Mouse (Mus musculus) G1E (cell line): ENCODE results near the gene Btbd10. TPM values are rescaled to one million over a fixed set of nuclear protein-coding genes. Genes with fewer than 3 reads are reported as not detected.

Source experiments
- ATAC-seq: 2 replicates; pipeline ENCODE4 v1.8.0; 2016; ENCODE audit warnings: mild to moderate bottlenecking; ENCODE audit not compliant: insufficient number of reproducible peaks, poor library complexity, low FRiP score, severe bottlenecking; ENCODE audit errors: extremely low read depth
- DNase-seq: peaks from one replicate; pipeline ENCODE4 v3.0.0; 2012; ENCODE audit warnings: low spot score
- H3K27me3 ChIP-seq: 2 replicates; pipeline ENCODE4 v1.6.1; 2012; ENCODE audit warnings: mild to moderate bottlenecking, low read length, inconsistent platforms; ENCODE audit not compliant: insufficient read depth
- H3K36me3 ChIP-seq: replicated peaks from 2 replicates; pipeline ENCODE3; 2012; ENCODE audit warnings: mild to moderate bottlenecking, inconsistent platforms
- H3K4me1 ChIP-seq: 2 replicates; pipeline ENCODE4 v1.6.1; 2012; ENCODE audit warnings: low read depth, low read length, inconsistent platforms, mixed read lengths; ENCODE audit not compliant: insufficient read depth
- H3K4me3 ChIP-seq: 2 replicates; pipeline ENCODE4 v1.5.1; 2012; ENCODE audit warnings: low read depth, mild to moderate bottlenecking, inconsistent platforms, low read length, moderate library complexity, mixed read lengths
- H3K9me3 ChIP-seq: replicated peaks from 2 replicates; pipeline ENCODE4 v1.6.1; 2012; ENCODE audit warnings: inconsistent platforms
- CTCF ChIP-seq: IDR thresholded peaks from 2 replicates; pipeline ENCODE4 v1.5.1; 2012; ENCODE audit warnings: low read depth, low read length, inconsistent platforms, mixed read lengths
- GATA1 ChIP-seq: IDR thresholded peaks from 2 replicates; pipeline ENCODE4 v1.6.1; 2012; ENCODE audit warnings: borderline replicate concordance, low read length, inconsistent platforms, mixed read lengths
- GATA2 ChIP-seq: IDR thresholded peaks from 2 replicates; pipeline ENCODE4 v1.6.1; 2012; ENCODE audit warnings: low read depth, low read length, inconsistent platforms, borderline replicate concordance
- POLR2AphosphoS5 ChIP-seq: IDR thresholded peaks from 2 replicates; pipeline ENCODE4 v1.6.1; 2012; ENCODE audit warnings: low read depth, low read length, inconsistent platforms; ENCODE audit not compliant: insufficient replicate concordance
- TAL1 ChIP-seq: conservative IDR thresholded peaks from 2 replicates; pipeline ENCODE4 v1.6.1; 2012; ENCODE audit warnings: low read depth, low read length, inconsistent platforms, mixed read lengths
- polyA plus RNA-seq: library from polyadenylated mRNA; stranded (reverse); fragments of >175 nt; gene quantifications from 2 replicates; pipeline ENCODE4 v1.2.3, GENCODE M21; 2012
- total RNA-seq, 2 experiments: library from RNA; stranded (forward) in 1 of 2; stranded (reverse) in 1 of 2; fragments of 200-1000 nt in 1 of 2; fragments of >200 nt in 1 of 2; fragmentation: Nextera tagmentation in 1 of 2; gene quantifications; 2 replicates each; pipeline ENCODE4 v1.2.3; 2014 to 2017

Btbd10 gene
- total and polyA plus RNA-seq, 3 experiments, result 5.0 to 53.5 (median 40.9) TPM

DNA sequence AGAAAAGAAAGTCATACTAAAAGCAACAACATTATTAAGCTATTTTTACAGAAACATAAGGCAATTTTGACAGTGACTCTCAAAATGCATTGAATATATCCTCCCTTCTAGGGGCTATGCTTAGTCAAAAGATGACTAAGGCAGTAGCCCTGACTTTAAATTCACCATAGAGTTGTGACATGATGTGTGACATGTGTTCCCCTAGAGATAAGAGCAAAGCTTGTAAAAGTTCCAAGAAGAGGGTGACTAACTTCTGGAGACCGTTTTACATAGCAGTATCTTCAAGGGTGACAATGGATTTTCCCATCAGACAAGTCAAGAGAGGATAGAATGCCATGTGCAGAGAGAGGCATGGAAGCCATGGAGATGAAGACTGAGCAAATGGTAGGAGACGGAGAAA, 22.4 kb upstream of the Btbd10 start:
- Histone ChIP-seq H3K36me3 (no peaks in the 10 kb centered on the region), H3K4me3 (peak overlapping the region; percentile 66; the same call in 1 of the 2 replicates), H3K27me3 (no peaks in the 10 kb centered on the region), H3K9me3 (no peaks in the 10 kb centered on the region), H3K4me1 (peaks cover 58% of the 10 kb centered on the region)
- peak; percentile 75 for TF ChIP-seq TAL1
- TF ChIP-seq CTCF, result no peak
- DNase-seq (peak; percentile 57), ATAC-seq (peak; percentile 96)

DNA sequence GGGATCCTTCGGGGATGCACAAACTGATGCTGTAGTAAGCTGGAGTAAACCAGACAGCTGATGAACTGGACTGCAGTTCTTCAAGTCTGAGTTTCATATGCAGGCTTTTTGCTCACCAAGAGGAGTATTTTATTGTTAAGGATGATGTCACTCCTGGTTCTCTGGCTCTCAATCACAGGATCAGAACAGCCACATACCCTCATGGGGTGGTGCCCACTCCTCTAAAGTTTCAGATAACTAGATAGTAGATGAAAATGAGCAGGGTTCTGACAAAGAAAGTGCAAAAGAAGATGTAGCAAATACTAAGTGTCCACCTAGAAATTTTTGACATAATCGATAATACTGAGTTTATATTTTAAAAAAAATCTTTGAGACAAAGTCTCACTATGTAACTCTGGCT, 19.3 kb upstream of the Btbd10 start, which contains the start of gene Pth:
Gene Pth, minus strand, starts transcription at position 101 of the 400 bp plus-strand sequence.
- H3K4me3 ChIP-seq, result no peak within 1 kb of the TSS
- TF ChIP-seq GATA2 (no peak), CTCF (no peak), TAL1 (no peak), GATA1 (no peak), POLR2AphosphoS5 (no peak)
- no peaks in the 10 kb centered on the region for H3K36me3 ChIP-seq
- peaks cover 44% of the 10 kb centered on the region for H3K4me1 ChIP-seq
- no peak for ATAC-seq
- H3K9me3 ChIP-seq, result no peaks in the 10 kb centered on the region
- no peak for DNase-seq
- no peaks in the 10 kb centered on the region for H3K27me3 ChIP-seq

DNA sequence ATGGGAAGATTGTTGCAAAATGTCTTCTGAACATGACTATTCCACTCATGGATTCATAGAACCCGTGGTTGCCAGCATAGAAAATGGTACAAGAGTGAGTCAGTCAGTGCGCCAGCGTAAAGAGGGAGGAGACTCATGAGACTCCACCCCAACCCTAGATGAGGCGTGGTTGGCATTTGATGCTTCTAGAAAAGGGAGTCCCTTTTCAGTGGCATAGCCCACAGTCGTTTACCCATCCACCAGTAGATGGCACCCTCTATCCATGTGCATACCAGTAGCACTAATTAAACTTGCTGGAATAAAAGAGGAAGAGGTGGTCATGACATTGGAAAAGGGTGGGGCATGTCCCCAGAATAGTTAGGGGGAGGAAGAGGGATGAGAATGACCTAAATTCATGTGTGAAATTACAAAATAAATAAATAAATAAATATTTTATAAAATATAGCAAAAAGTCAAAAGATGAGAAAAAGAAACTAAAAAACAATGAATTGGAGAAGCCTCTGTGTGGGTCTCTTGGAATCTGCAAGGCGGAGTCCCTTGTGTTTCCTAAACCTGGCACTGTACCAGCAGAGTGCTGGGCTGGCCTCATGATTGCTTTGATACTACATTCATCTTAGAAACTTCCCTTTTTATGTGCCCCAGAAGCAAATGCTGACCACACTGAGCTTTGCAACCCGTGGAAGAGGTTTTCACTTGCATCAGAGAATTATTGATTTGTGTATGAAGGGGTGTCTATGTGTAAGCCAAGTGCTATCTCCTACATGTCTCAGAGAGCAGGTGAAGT, 8.9 kb upstream of the Btbd10 start:
- H3K4me3 ChIP-seq, result no peak overlapping the region; the same call in 1 of the 2 replicates
- DNase-seq (peak; percentile 61), ATAC-seq (peak; percentile 88)
- no peaks in the 10 kb centered on the region for H3K9me3 ChIP-seq
- TF ChIP-seq GATA1 (no peak), GATA2 (no peak), TAL1 (no peak), POLR2AphosphoS5 (no peak), CTCF (peak; percentile 81)
- H3K36me3 ChIP-seq, result no peaks in the 10 kb centered on the region
- H3K27me3 ChIP-seq, result no peaks in the 10 kb centered on the region
- H3K4me1 ChIP-seq, result peaks cover 17% of the 10 kb centered on the region

DNA sequence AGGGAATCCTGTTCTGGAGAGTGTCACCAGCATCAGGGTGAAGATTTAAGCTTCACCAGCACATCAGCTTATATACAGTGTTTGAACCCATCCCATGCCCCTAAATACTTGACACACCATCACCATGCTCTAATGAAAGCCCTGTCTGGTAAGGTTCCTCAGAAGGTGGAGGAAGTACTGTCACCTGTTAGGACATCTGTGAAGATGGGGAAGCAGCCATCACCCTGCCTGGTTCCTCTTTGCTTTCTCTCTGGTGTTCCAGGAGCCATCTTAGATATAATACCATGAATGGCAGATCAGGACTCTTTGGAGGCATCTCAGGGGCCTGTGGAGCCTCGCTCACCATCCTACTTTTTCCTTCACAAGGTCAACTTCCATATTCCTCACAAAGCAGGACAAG, 3.5 kb upstream of the Btbd10 start:
- DNase-seq, result no peak
- Histone ChIP-seq H3K9me3 (no peaks in the 10 kb centered on the region), H3K27me3 (no peaks in the 10 kb centered on the region), H3K4me1 (peaks cover 28% of the 10 kb centered on the region), H3K4me3 (no peak overlapping the region), H3K36me3 (no peaks in the 10 kb centered on the region)
- no peak for ATAC-seq
- TF ChIP-seq CTCF, result no peak
- no peak for TF ChIP-seq POLR2AphosphoS5
- no peak for TF ChIP-seq TAL1

DNA sequence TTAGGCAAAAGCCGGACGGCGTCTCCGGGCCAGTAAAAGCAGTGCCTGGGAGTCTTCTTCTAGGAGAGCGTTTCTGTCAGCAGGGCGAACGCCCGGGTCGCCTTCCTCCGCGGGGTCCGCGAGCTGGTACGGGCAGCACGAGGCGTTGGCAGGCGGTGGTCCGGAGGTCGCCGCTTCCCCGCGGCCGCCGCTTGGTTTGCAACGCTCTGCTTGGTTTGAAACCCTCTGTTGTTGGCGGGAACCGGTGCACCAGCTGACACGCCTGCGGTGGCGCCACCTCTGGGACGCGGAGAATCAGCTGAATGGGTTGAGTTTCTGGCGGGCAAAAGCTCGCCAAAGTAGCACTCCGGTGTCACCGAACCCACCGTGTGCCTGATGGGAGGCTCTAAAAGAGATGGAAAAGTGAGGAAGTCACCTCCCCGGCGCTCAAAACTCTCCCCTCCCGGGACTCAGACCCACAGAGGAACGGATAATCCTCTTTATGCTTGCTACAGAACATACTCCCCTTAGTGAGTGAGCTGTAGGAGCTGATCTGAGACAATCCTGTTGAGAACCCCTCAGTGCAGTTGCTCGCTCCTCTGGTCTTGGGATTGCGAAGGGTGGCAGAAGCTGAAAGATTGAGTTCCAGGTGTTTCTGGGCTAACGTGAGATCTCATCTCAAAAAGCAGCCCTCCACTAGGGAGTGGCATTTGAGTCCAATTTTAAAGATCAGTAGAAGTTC, 588 bp upstream of the Btbd10 start:
- DNase-seq (peak; percentile 70), ATAC-seq (peak; percentile 38; the same call in 1 of the 2 replicates)
- H3K27me3 ChIP-seq, result no peaks in the 10 kb centered on the region
- no peaks in the 10 kb centered on the region for H3K9me3 ChIP-seq
- peaks cover 5% of the 10 kb centered on the region for H3K36me3 ChIP-seq
- peaks cover 29% of the 10 kb centered on the region for H3K4me1 ChIP-seq
- H3K4me3 ChIP-seq, result peak overlapping the region; percentile 91
- no peak for TF ChIP-seq TAL1
- TF ChIP-seq GATA1, result no peak
- TF ChIP-seq POLR2AphosphoS5, result no peak
- TF ChIP-seq GATA2, result no peak
- no peak for TF ChIP-seq CTCF

DNA sequence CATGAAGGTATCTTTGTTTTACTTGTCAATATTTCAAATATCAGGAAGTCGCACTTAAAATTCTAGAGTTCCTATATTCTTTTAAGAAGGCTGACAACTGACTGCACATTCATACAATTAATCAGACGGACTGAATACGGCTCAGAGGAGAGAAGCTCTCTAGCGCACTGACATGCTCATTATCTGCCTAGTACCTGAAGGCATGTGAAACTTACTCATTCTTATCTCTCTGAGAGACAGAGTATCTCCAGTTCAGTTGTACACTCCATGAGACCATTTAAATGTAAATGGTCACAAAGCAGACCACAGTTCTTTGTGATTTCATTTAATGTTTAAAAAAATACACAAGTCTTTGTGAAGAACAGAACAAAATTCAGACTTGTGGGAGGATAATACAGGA, 1.8 kb downstream of the Btbd10 start:
- H3K36me3 ChIP-seq, result peaks cover 5% of the 10 kb centered on the region

More for the DNA sequence above, 1.8 kb downstream of the Btbd10 start:
- no peaks in the 10 kb centered on the region for H3K27me3 ChIP-seq
- H3K9me3 ChIP-seq, result no peaks in the 10 kb centered on the region
- peaks cover 29% of the 10 kb centered on the region for H3K4me1 ChIP-seq
- DNase-seq (no peak), ATAC-seq (no peak)
- no peak overlapping the region for H3K4me3 ChIP-seq
- TF ChIP-seq POLR2AphosphoS5, result no peak
- TF ChIP-seq CTCF, result no peak
- TF ChIP-seq GATA2, result no peak
- TF ChIP-seq TAL1, result no peak
